Mouse (Mus musculus): ENCODE measurements at regions not wholly inside any gene's neighbourhood (a gene's known extent, or its start where the extent isn't known, plus 50 kb on each side); places are given as distances from the start of the nearest gene placed in this dataset. TPM values are rescaled to one million over a fixed set of nuclear protein-coding genes. Genes with fewer than 3 reads are reported as not detected.

- no peak overlapping the region for H3K4me2 ChIP-seq (ENCODE audit: low read depth, low read length)
- no peaks in the 10 kb centered on the region for H3K36me3 ChIP-seq (ENCODE audit: control insufficient read depth, insufficient read depth)
- H3K27ac ChIP-seq (ENCODE audit: low read length): no peak overlapping the region
- H3K9ac ChIP-seq (ENCODE audit: low read depth, low read length): no peak overlapping the region
- ATAC-seq (ENCODE audit: low read depth): no peak
- H3K4me1 ChIP-seq (ENCODE audit: control insufficient read depth, low read depth, low read length): no peaks in the 10 kb centered on the region
- no peak overlapping the region for H3K4me3 ChIP-seq (ENCODE audit: low read depth, low read length)
- H3K9me3 ChIP-seq (replicated peaks; ENCODE audit: control insufficient read depth, low read length): no peaks in the 10 kb centered on the region
- no peaks in the 10 kb centered on the region for H3K27me3 ChIP-seq (ENCODE audit: control insufficient read depth, insufficient read depth, low read depth, low read length)
Observed at GRCm38 (mm10) chr17:82080301-82080700, 342.1 kb upstream of the Slc8a1 start.

Small RNA genes in the stretch of these regions (microRNA-seq; reads per million reads assigned to microRNA genes)
- gene Gm23400 (not detected), gene Gm27359 (not detected)
